Mouse (Mus musculus): ENCODE measurements at regions not wholly inside any gene's neighbourhood (a gene's known extent, or its start where the extent isn't known, plus 50 kb on each side); places are given as distances from the start of the nearest gene placed in this dataset.

- no peak overlapping the region for H3K4me2 ChIP-seq (ENCODE audit: low read depth, low read length)
- no peak overlapping the region for H3K4me3 ChIP-seq (ENCODE audit: low read depth, low read length)
- ATAC-seq (ENCODE audit: insufficient read depth, low read depth), result no peak
- WGBS, result 75% methylated on average over 8 of the region's 8 CpGs
- H3K4me1 ChIP-seq (ENCODE audit: control insufficient read depth, insufficient read depth), result 0 out of 2 replicates have a peak, but pooled peaks cover 6% of the 10 kb centered on the region
- H3K9ac ChIP-seq (replicated peaks; ENCODE audit: low read depth, low read length), result no peak overlapping the region
- no peak for TF ChIP-seq CTCF (IDR thresholded peaks at IDR 0.05; ENCODE audit: low read depth)
- no peak for TF ChIP-seq EP300 (IDR thresholded peaks at IDR 0.05; ENCODE audit: low read depth)
- no peak for DNase-seq (ENCODE audit: low spot score)
- no peak overlapping the region for H3K27ac ChIP-seq (ENCODE audit: low read depth)
- H3K9me3 ChIP-seq (replicated peaks; ENCODE audit: control insufficient read depth, low read length), result no peaks in the 10 kb centered on the region
- H3K27me3 ChIP-seq (ENCODE audit: control insufficient read depth, insufficient read depth, low read length), result peaks cover 44% of the 10 kb centered on the region
- H3K36me3 ChIP-seq (replicated peaks; ENCODE audit: control insufficient read depth, insufficient read depth, low read length), result no peaks in the 10 kb centered on the region
Measured at GRCm38 (mm10) chr13:107925470-107925869, 118.8 kb upstream of the Smim15 start.

DNA sequence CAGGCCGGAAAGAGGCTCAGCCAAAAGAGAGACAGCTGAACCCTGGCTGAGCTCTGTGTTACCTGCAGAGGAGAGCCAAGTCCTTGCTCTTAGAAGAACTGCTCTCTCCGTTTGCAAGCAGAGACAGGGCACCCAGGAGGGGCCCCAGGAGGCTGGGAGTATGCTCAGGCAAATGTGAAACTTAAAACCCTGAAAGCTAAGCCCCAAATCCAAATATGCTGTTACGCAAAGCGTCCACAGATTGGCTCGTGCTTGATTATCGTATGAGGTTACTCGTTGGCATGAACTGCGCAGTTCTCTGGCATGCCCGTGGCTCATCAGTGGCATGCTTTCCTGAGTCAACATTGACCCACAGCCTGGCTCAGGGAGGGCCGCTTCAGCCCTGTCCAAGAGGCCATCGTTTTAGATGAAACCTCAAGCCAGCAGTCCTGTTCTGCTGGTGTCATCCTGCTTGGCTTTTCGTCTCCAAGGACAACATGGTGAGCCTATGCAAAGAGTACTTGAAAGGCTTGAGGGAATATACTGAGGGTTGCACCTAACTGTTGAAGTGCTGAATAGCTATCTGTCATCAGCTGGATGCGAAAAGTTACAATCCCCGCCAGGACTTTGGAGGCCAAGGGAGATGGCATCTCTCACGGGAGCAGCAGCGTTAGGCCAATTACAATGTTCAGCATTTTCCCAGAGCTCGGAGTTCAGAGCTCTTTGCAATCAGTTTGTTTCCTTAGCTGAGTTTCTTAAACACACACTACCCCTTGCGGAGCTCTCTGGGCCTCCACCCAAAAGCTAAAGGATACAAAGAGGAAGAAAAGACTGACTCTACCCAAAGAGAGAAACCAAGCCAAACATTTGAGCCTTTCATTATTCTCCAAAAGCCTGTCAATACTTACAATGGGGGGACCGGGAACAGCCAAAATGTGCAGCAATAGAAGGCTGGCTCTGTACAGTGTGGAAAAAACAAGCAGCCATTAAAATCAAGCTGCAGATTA, 120.8 kb upstream of the Smim15 start:
- peak overlapping the region; percentile 26 for H3K4me2 ChIP-seq (ENCODE audit: low read depth, low read length)
- no peak overlapping the region for H3K4me3 ChIP-seq (ENCODE audit: low read depth, low read length)
- peak; percentile 17 for DNase-seq (ENCODE audit: low spot score)
- H3K27me3 ChIP-seq (ENCODE audit: control insufficient read depth, insufficient read depth, low read length), result peaks cover 53% of the 10 kb centered on the region
- H3K9me3 ChIP-seq (replicated peaks; ENCODE audit: control insufficient read depth, low read length), result no peaks in the 10 kb centered on the region
- TF ChIP-seq CTCF (IDR thresholded peaks at IDR 0.05; ENCODE audit: low read depth), result no peak
- no peak overlapping the region for H3K27ac ChIP-seq (ENCODE audit: low read depth)
- 0 out of 2 replicates have a peak, but pooled peaks cover 6% of the 10 kb centered on the region for H3K4me1 ChIP-seq (ENCODE audit: control insufficient read depth, insufficient read depth)
- no peak overlapping the region for H3K9ac ChIP-seq (replicated peaks; ENCODE audit: low read depth, low read length)
- H3K36me3 ChIP-seq (replicated peaks; ENCODE audit: control insufficient read depth, insufficient read depth, low read length), result no peaks in the 10 kb centered on the region
- peak; percentile 47 for ATAC-seq (ENCODE audit: insufficient read depth, low read depth)
- 31% methylated on average over 19 of the region's 19 CpGs for WGBS

DNA sequence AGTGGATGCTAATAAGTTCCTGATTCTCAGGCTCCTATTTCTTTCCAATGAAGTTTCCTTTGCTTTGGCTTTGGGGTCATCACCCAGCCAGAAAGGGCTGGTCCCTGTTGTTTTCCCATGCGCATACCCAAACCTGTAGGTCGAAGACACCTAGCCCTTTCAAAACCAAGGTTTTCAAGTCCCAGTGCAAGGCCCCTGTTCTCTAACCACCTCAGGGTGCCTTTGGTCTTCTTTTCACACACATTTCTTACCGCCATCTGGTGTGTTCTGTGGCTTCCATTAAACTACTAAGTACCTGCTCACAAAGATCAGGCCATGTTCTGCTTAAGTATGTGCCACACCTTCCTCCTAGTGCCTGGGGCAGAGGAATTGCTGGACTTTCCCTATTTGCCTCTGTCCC, 124.8 kb upstream of the Smim15 start:
- Histone ChIP-seq H3K27ac (ENCODE audit: low read depth) (no peak overlapping the region), H3K27me3 (ENCODE audit: control insufficient read depth, insufficient read depth, low read length) (peaks cover 41% of the 10 kb centered on the region), H3K4me3 (ENCODE audit: low read depth, low read length) (no peak overlapping the region), H3K36me3 (replicated peaks; ENCODE audit: control insufficient read depth, insufficient read depth, low read length) (no peaks in the 10 kb centered on the region), H3K4me2 (ENCODE audit: low read depth, low read length) (no peak overlapping the region), H3K9ac (replicated peaks; ENCODE audit: low read depth, low read length) (no peak overlapping the region), H3K4me1 (ENCODE audit: control insufficient read depth, insufficient read depth) (0 out of 2 replicates have a peak, but pooled peaks cover 6% of the 10 kb centered on the region), H3K9me3 (replicated peaks; ENCODE audit: control insufficient read depth, low read length) (no peaks in the 10 kb centered on the region)
- 84% methylated on average over 3 of the region's 3 CpGs for WGBS
- DNase-seq (ENCODE audit: low spot score), result no peak
- TF ChIP-seq EP300 (IDR thresholded peaks at IDR 0.05; ENCODE audit: low read depth) (no peak), CTCF (IDR thresholded peaks at IDR 0.05; ENCODE audit: low read depth) (no peak)
- no peak for ATAC-seq (ENCODE audit: insufficient read depth, low read depth)

GRCm38 (mm10) chr13:107918478-107918877, 125.8 kb upstream of the Smim15 start:
- ATAC-seq (ENCODE audit: insufficient read depth, low read depth), result no peak
- DNase-seq (ENCODE audit: low spot score), result no peak
- peaks cover 41% of the 10 kb centered on the region for H3K27me3 ChIP-seq (ENCODE audit: control insufficient read depth, insufficient read depth, low read length)
- no peak overlapping the region for H3K4me2 ChIP-seq (ENCODE audit: low read depth, low read length)
- TF ChIP-seq CTCF (IDR thresholded peaks at IDR 0.05; ENCODE audit: low read depth) (no peak), EP300 (IDR thresholded peaks at IDR 0.05; ENCODE audit: low read depth) (no peak)
- no peaks in the 10 kb centered on the region for H3K9me3 ChIP-seq (replicated peaks; ENCODE audit: control insufficient read depth, low read length)
- H3K27ac ChIP-seq (ENCODE audit: low read depth), result no peak overlapping the region
- H3K36me3 ChIP-seq (replicated peaks; ENCODE audit: control insufficient read depth, insufficient read depth, low read length), result no peaks in the 10 kb centered on the region
- no peak overlapping the region for H3K4me3 ChIP-seq (ENCODE audit: low read depth, low read length)
- no peak overlapping the region for H3K9ac ChIP-seq (replicated peaks; ENCODE audit: low read depth, low read length)
- H3K4me1 ChIP-seq (ENCODE audit: control insufficient read depth, insufficient read depth), result 0 out of 2 replicates have a peak, but pooled peaks cover 4% of the 10 kb centered on the region
- 85% methylated on average over 7 of the region's 7 CpGs for WGBS

- WGBS, result 87% methylated on average over 10 of the region's 10 CpGs
- H3K27me3 ChIP-seq (ENCODE audit: control insufficient read depth, insufficient read depth, low read length), result peaks cover 41% of the 10 kb centered on the region
Measured at GRCm38 (mm10) chr13:107918065-107918464, 126.2 kb upstream of the Smim15 start.

More at GRCm38 (mm10) chr13:107918065-107918464, 126.2 kb upstream of the Smim15 start:
- H3K4me1 ChIP-seq (ENCODE audit: control insufficient read depth, insufficient read depth), result 0 out of 2 replicates have a peak, but pooled peaks cover under 1% of the 10 kb centered on the region
- H3K36me3 ChIP-seq (replicated peaks; ENCODE audit: control insufficient read depth, insufficient read depth, low read length), result no peaks in the 10 kb centered on the region
- no peak overlapping the region for H3K27ac ChIP-seq (ENCODE audit: low read depth)
- ATAC-seq (ENCODE audit: insufficient read depth, low read depth) (no peak), DNase-seq (ENCODE audit: low spot score) (no peak)
- H3K4me2 ChIP-seq (ENCODE audit: low read depth, low read length), result no peak overlapping the region
- H3K4me3 ChIP-seq (ENCODE audit: low read depth, low read length), result no peak overlapping the region
- H3K9ac ChIP-seq (replicated peaks; ENCODE audit: low read depth, low read length), result no peak overlapping the region
- no peaks in the 10 kb centered on the region for H3K9me3 ChIP-seq (replicated peaks; ENCODE audit: control insufficient read depth, low read length)
- TF ChIP-seq CTCF (IDR thresholded peaks at IDR 0.05; ENCODE audit: low read depth) (no peak), EP300 (IDR thresholded peaks at IDR 0.05; ENCODE audit: low read depth) (no peak)
